Mouse (Mus musculus) WW6 (cell line): Measurements from ENCODE around the gene Zfp213.
"Not testable (repeated sequence)": the region's sequence is repeated elsewhere in the genome, so short reads cannot be mapped to it uniquely, and the experiment has no call there.

ENCODE experiments used
- DNase-seq: peaks from one replicate; pipeline ENCODE4 v3.0.0-alpha.2; 2013; ENCODE audit warnings: low read depth, low spot score

Gene Zfp213

GRCm38 (mm10) chr17:23545841-23546240 is 18.2 kb downstream of the Zfp213 start:
- DNase-seq = no peak

GRCm38 (mm10) chr17:23544766-23545165 is 19.3 kb downstream of the Zfp213 start:
- DNase-seq = no peak

- no peak for DNase-seq
These were observed 20.1 kb downstream of the Zfp213 start for GRCm38 (mm10) chr17:23543983-23544382.

GRCm38 (mm10) chr17:23543325-23543724 is 20.7 kb downstream of the Zfp213 start:
- DNase-seq = no peak

GRCm38 (mm10) chr17:23542835-23543234 is 21.2 kb downstream of the Zfp213 start:
- no peak for DNase-seq

- no peak for DNase-seq
These were observed 21.9 kb downstream of the Zfp213 start for GRCm38 (mm10) chr17:23542004-23542720.

- DNase-seq = no peak
These were observed 23.2 kb downstream of the Zfp213 start for GRCm38 (mm10) chr17:23540605-23541475.

GRCm38 (mm10) chr17:23540106-23540505 is 23.9 kb downstream of the Zfp213 start:
- no peak for DNase-seq

- DNase-seq = no peak
These were observed 24.4 kb downstream of the Zfp213 start for GRCm38 (mm10) chr17:23539608-23540007.

GRCm38 (mm10) chr17:23538299-23539015 is 25.6 kb downstream of the Zfp213 start:
- DNase-seq = no peak

GRCm38 (mm10) chr17:23537554-23538255 is 26.3 kb downstream of the Zfp213 start:
- no peak for DNase-seq

- not testable (repeated sequence) for DNase-seq
These were observed 28.8 kb downstream of the Zfp213 start for GRCm38 (mm10) chr17:23535046-23535788.

GRCm38 (mm10) chr17:23533591-23534490 is 30.2 kb downstream of the Zfp213 start:
- DNase-seq = not testable (repeated sequence)

- DNase-seq = not testable (repeated sequence)
These were observed 32.6 kb downstream of the Zfp213 start for GRCm38 (mm10) chr17:23531408-23531807.

- not testable (repeated sequence) for DNase-seq
These were observed 40.9 kb downstream of the Zfp213 start for GRCm38 (mm10) chr17:23522941-23523732.

- DNase-seq = no peak
These were observed 45.2 kb downstream of the Zfp213 start for GRCm38 (mm10) chr17:23518701-23519423.
